In the genomic region with DNA sequence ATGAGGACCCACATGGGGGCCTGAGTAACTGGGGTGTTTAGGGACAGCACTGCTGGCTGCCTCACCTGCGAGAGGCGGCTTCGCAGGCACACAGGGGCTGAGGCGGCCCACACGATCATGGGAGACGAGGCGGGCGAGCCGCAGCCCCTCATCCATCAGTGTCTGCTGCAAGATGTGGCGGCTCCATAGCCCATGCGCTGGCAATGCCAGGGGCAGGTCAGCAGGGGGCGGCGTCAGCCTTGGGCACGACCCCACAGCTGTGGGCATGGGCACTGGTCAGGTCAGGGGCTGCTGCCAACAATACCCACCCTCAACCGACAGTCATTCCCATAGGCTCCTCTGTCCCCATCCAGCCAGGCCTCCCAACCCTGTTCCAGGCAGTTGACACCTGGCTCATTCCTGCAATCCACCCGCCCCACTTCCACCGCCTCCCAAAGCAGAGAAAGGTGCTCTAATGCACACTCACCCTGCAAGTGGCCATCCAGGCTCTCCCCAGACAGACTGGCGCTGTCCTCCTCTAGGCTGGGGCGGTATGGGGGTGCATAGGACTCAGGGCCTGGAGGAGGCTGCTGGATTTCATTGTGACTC, we compare ENCODE assay signal across 8 mouse cellular contexts. TPM values are rescaled to one million over a fixed set of nuclear protein-coding genes. Genes with fewer than 3 reads are reported as not detected.
DNase-seq lines count a peak whose midpoint lies in the region; ATAC-seq lines count a peak whose summit lies in the region.

No protein-coding gene starts in this region.

- H3K36me3 ChIP-seq in limb, embryonic 15.5 days = peaks cover 45% of the 10 kb centered on the region

- H3K9me3 ChIP-seq in limb, embryonic 15.5 days = no peaks in the 10 kb centered on the region

- ATAC-seq in limb, embryonic 15.5 days (ENCODE audit: insufficient number of reproducible peaks, low FRiP score, low TSS enrichment, low read depth) = no peak
- no peak for ATAC-seq in inflammation-experienced regulatory T-cells, adult 6 months

- peak overlapping the region; percentile 17; the same call in 1 of the 2 replicates for H3K9ac ChIP-seq in limb, embryonic 15.5 days

- peak overlapping the region; percentile 72 for H3K4me2 ChIP-seq in limb, embryonic 15.5 days

- DNase-seq in testis, postnatal 10 days (ENCODE audit: low spot score) = peak; percentile 64
- DNase-seq in testis, postnatal 14 days (ENCODE audit: low spot score) = no peak
- DNase-seq in embryo, embryonic 10 days (ENCODE audit: low spot score) = peak; percentile 56
- DNase-seq in heart, postnatal 4 days = peak; percentile 55
- DNase-seq in naive thymus-derived CD4-positive, alpha-beta T cell, adult 2 months (ENCODE audit: low read depth) = peak; percentile 57
- DNase-seq in adipocyte (ENCODE audit: low spot score) = no peak

- peak overlapping the region; percentile 99 for H3K27ac ChIP-seq in limb, embryonic 15.5 days

- H3K4me3 ChIP-seq in limb, embryonic 15.5 days = peak overlapping the region; percentile 74

- WGBS in limb, embryonic 15.5 days = 24% methylated on average over 19 of the region's 19 CpGs

- peaks cover 66% of the 10 kb centered on the region for H3K4me1 ChIP-seq in limb, embryonic 15.5 days

- H3K27me3 ChIP-seq in limb, embryonic 15.5 days = no peaks in the 10 kb centered on the region

RNA-seq across cellular contexts. Expression of gene Nemp1, which starts 3.9 kb away (rescaled TPM):
- total RNA-seq in heart, postnatal 4 days (2021) = 1 to 10 TPM; 8.9 TPM
- polyA plus RNA-seq in limb, embryonic 15.5 days (2015; fragmentation: Nextera tagmentation; extraction: Ambion mirVana) = 8.3 and 8.5 TPM in 2 replicates
- 1 to 10 TPM; 3.7 to 5.9 (median 5.7) TPM for polyA plus RNA-seq in inflammation-experienced regulatory T-cells, adult 6 months (2017; shearing (Covaris generic))

RNA-seq across cellular contexts. Expression of gene Nab2, which starts 5.6 kb away (rescaled TPM):
- 10 to 100 TPM; 13.5 to 14.9 TPM for total RNA-seq in heart, postnatal 4 days (2021)
- polyA plus RNA-seq in limb, embryonic 15.5 days (2015; fragmentation: Nextera tagmentation; extraction: Ambion mirVana) = 23.7 and 24.4 TPM in 2 replicates
- 1 to 10 TPM; 7.5 to 9.5 (median 7.8) TPM for polyA plus RNA-seq in inflammation-experienced regulatory T-cells, adult 6 months (2017; shearing (Covaris generic))

RNA-seq across cellular contexts. Expression of gene Stat6, which starts 20.0 kb away (rescaled TPM):
- 10 to 100 TPM; 41.7 to 42.1 TPM for total RNA-seq in heart, postnatal 4 days (2021)
- 36.7 and 38.9 TPM in 2 replicates for polyA plus RNA-seq in limb, embryonic 15.5 days (2015; fragmentation: Nextera tagmentation; extraction: Ambion mirVana)
- 100 to 1,000 TPM; 148 to 195 (median 176) TPM for polyA plus RNA-seq in inflammation-experienced regulatory T-cells, adult 6 months (2017; shearing (Covaris generic))

RNA-seq across cellular contexts. Expression of gene Lrp1, which starts 41.8 kb away (rescaled TPM):
- total RNA-seq in heart, postnatal 4 days (2021) = 10 to 100 TPM; 68.8 to 73.0 TPM
- polyA plus RNA-seq in limb, embryonic 15.5 days (2015; fragmentation: Nextera tagmentation; extraction: Ambion mirVana) = 146 and 148 TPM in 2 replicates
- polyA plus RNA-seq in inflammation-experienced regulatory T-cells, adult 6 months (2017; shearing (Covaris generic)) = 1 to 10 TPM in 1 of 3 experiments, under 1 TPM in 1, not detected in 1; 0.04 to 1.4 TPM

RNA-seq across cellular contexts. Expression of gene Myo1a, which starts 42.2 kb away (rescaled TPM):
- total RNA-seq in heart, postnatal 4 days (2021) = under 1 TPM; 0.10 to 0.36 TPM
- polyA plus RNA-seq in limb, embryonic 15.5 days (2015; fragmentation: Nextera tagmentation; extraction: Ambion mirVana) = 0.24 and 0.37 TPM in 2 replicates
- not detected for polyA plus RNA-seq in inflammation-experienced regulatory T-cells, adult 6 months (2017; shearing (Covaris generic))

Comparison
In these comparisons a context has a peak if more than half of its experiments do, and no peak if none do; other contexts are left out.
1. DNase-seq: peak in testis, postnatal 10 days (single experiment), embryo, embryonic 10 days (single experiment), heart, postnatal 4 days (single experiment) and naive thymus-derived CD4-positive, alpha-beta T cell, adult 2 months (single experiment); none in testis, postnatal 14 days (single experiment) and adipocyte (single experiment).